8 mouse cellular contexts compared by ENCODE assay signal in genomic region chr11:73175612-73176011, GRCm38 (mm10). TPM values are rescaled to one million over a fixed set of nuclear protein-coding genes. Genes with fewer than 3 reads are reported as not detected.
DNase-seq lines count a peak whose midpoint lies in the region; ATAC-seq lines count a peak whose summit lies in the region.

No protein-coding gene starts in this region.

- no peaks in the 10 kb centered on the region for H3K27me3 ChIP-seq in heart, embryonic 10.5 days (ENCODE audit: insufficient read depth, poor library complexity, severe bottlenecking)
- H3K27me3 ChIP-seq in embryonic facial prominence, embryonic 11.5 days (ENCODE audit: control insufficient read depth, insufficient read depth, low read length) = no peaks in the 10 kb centered on the region
- H3K27me3 ChIP-seq in lung, embryonic 16.5 days (ENCODE audit: control insufficient read depth, insufficient read depth, low read depth, low read length) = no peaks in the 10 kb centered on the region

- no peak for ATAC-seq in embryonic facial prominence, embryonic 11.5 days (replicated peaks; ENCODE audit: insufficient number of reproducible peaks, low FRiP score, low TSS enrichment, low read depth)
- no peak for ATAC-seq in lung, embryonic 16.5 days (ENCODE audit: low read depth)

- H3K9ac ChIP-seq in embryonic facial prominence, embryonic 11.5 days (replicated peaks; ENCODE audit: low read length) = 0 out of 2 replicates have a peak overlapping the region, but pooled peaks have one; percentile 87
- peak overlapping the region; percentile 95 for H3K9ac ChIP-seq in lung, embryonic 16.5 days (ENCODE audit: low read length)

- 44% methylated on average over 8 of the region's 8 CpGs for WGBS in heart, embryonic 10.5 days
- 39% methylated on average over 8 of the region's 8 CpGs for WGBS in embryonic facial prominence, embryonic 11.5 days
- 24% methylated on average over 8 of the region's 8 CpGs for WGBS in lung, embryonic 16.5 days

- peaks cover 44% of the 10 kb centered on the region for H3K36me3 ChIP-seq in heart, embryonic 10.5 days
- H3K36me3 ChIP-seq in embryonic facial prominence, embryonic 11.5 days (replicated peaks; ENCODE audit: control insufficient read depth, insufficient read depth, low read depth, low read length) = no peaks in the 10 kb centered on the region; the same call in 1 of the 2 replicates
- peaks cover 5% of the 10 kb centered on the region; the same call in 1 of the 2 replicates for H3K36me3 ChIP-seq in lung, embryonic 16.5 days (ENCODE audit: control insufficient read depth, insufficient read depth, low read length)

- intact Hi-C loops in heart, postnatal 36 days (cut with DNase I) = loop anchor here (2.0 kb wide), 1 partner anchor 23 kb away; the partner anchor contains the start of genes Ctns and Shpk

- DNase-seq in heart, embryonic 10.5 days (ENCODE audit: low spot score) = no peak
- DNase-seq in heart, postnatal 36 days = no peak
- no peak for DNase-seq in embryonic facial prominence, embryonic 11.5 days (ENCODE audit: low spot score)
- peak; percentile 92 to 96 for DNase-seq in kidney, adult 8-10 months
- no peak for DNase-seq in cerebellum, postnatal 4 days (ENCODE audit: low spot score in 2 of 2)
- DNase-seq in layer of hippocampus, postnatal 14 days (ENCODE audit: low spot score in 2 of 2) = no peak
- no peak for DNase-seq in layer of hippocampus, postnatal 10 days (ENCODE audit: low spot score in 2 of 2)

- H3K9me3 ChIP-seq in heart, embryonic 10.5 days = no peaks in the 10 kb centered on the region
- no peaks in the 10 kb centered on the region for H3K9me3 ChIP-seq in embryonic facial prominence, embryonic 11.5 days (replicated peaks; ENCODE audit: control insufficient read depth, low read length)
- no peaks in the 10 kb centered on the region for H3K9me3 ChIP-seq in lung, embryonic 16.5 days (ENCODE audit: control insufficient read depth, low read length)

- H3K27ac ChIP-seq in heart, embryonic 10.5 days = no peak overlapping the region
- no peak overlapping the region for H3K27ac ChIP-seq in embryonic facial prominence, embryonic 11.5 days (replicated peaks; ENCODE audit: low read depth, low read length)
- H3K27ac ChIP-seq in lung, embryonic 16.5 days (ENCODE audit: low read length) = peak overlapping the region; percentile 87

- H3K4me1 ChIP-seq in heart, embryonic 10.5 days = peaks cover 35% of the 10 kb centered on the region
- H3K4me1 ChIP-seq in embryonic facial prominence, embryonic 11.5 days (ENCODE audit: control insufficient read depth, insufficient read depth, low read length) = no peaks in the 10 kb centered on the region
- peaks cover 40% of the 10 kb centered on the region for H3K4me1 ChIP-seq in lung, embryonic 16.5 days (replicated peaks; ENCODE audit: control insufficient read depth, insufficient read depth, low read length)

- peak overlapping the region; percentile 47 for H3K4me2 ChIP-seq in embryonic facial prominence, embryonic 11.5 days (ENCODE audit: low read depth, low read length)
- H3K4me2 ChIP-seq in lung, embryonic 16.5 days (ENCODE audit: low read depth, low read length) = peak overlapping the region; percentile 73

- peak overlapping the region; percentile 97 for H3K4me3 ChIP-seq in heart, embryonic 10.5 days
- peak overlapping the region; percentile 85 for H3K4me3 ChIP-seq in embryonic facial prominence, embryonic 11.5 days (ENCODE audit: low read depth, low read length)
- H3K4me3 ChIP-seq in lung, embryonic 16.5 days (ENCODE audit: low read length) = peak overlapping the region; percentile 83

RNA-seq across cellular contexts. Expression of gene Emc6, which starts 1.2 kb away (rescaled TPM):
- polyA plus RNA-seq in heart, embryonic 10.5 days (2016; fragmentation: Nextera tagmentation; extraction: Ambion mirVana) = 107 and 126 TPM in 2 replicates
- total RNA-seq in heart, postnatal 36 days (2021) = 10 to 100 TPM; 82.2 to 94.1 TPM
- polyA plus RNA-seq in embryonic facial prominence, embryonic 11.5 days (2014; fragmentation: Nextera tagmentation; extraction: Ambion mirVana) = 112 and 115 TPM in 2 replicates
- polyA plus RNA-seq in lung, embryonic 16.5 days (2015; fragmentation: Nextera tagmentation; extraction: Ambion mirVana) = 117 and 121 TPM in 2 replicates
- total RNA-seq in layer of hippocampus, postnatal 14 days (2021) = 10 to 100 TPM; 60.6 to 61.9 TPM
- 10 to 100 TPM; 69.1 to 79.6 TPM for total RNA-seq in layer of hippocampus, postnatal 10 days (2021)

RNA-seq across cellular contexts. Expression of gene Tax1bp3, which starts 1.3 kb away (rescaled TPM):
- 249 and 253 TPM in 2 replicates for polyA plus RNA-seq in heart, embryonic 10.5 days (2016; fragmentation: Nextera tagmentation; extraction: Ambion mirVana)
- 10 to 100 TPM; 47.1 to 48.1 TPM for total RNA-seq in heart, postnatal 36 days (2021)
- polyA plus RNA-seq in embryonic facial prominence, embryonic 11.5 days (2014; fragmentation: Nextera tagmentation; extraction: Ambion mirVana) = 218 and 228 TPM in 2 replicates
- 275 and 278 TPM in 2 replicates for polyA plus RNA-seq in lung, embryonic 16.5 days (2015; fragmentation: Nextera tagmentation; extraction: Ambion mirVana)
- 10 to 100 TPM; 22.1 to 22.9 TPM for total RNA-seq in layer of hippocampus, postnatal 14 days (2021)
- total RNA-seq in layer of hippocampus, postnatal 10 days (2021) = 10 to 100 TPM; 21.5 to 23.9 TPM

RNA-seq across cellular contexts. Expression of gene P2rx5, which starts 15.4 kb away (rescaled TPM):
- polyA plus RNA-seq in heart, embryonic 10.5 days (2016; fragmentation: Nextera tagmentation; extraction: Ambion mirVana) = 0.41 and 0.97 TPM in 2 replicates
- 10 to 100 TPM; 13.1 to 17.9 TPM for total RNA-seq in heart, postnatal 36 days (2021)
- 0.14 TPM in 1 of 2 replicates, not detected in the other for polyA plus RNA-seq in embryonic facial prominence, embryonic 11.5 days (2014; fragmentation: Nextera tagmentation; extraction: Ambion mirVana)
- 0.18 and 0.70 TPM in 2 replicates for polyA plus RNA-seq in lung, embryonic 16.5 days (2015; fragmentation: Nextera tagmentation; extraction: Ambion mirVana)
- total RNA-seq in layer of hippocampus, postnatal 14 days (2021) = 1 to 10 TPM; 1.8 to 3.0 TPM
- total RNA-seq in layer of hippocampus, postnatal 10 days (2021) = 1 to 10 TPM; 1.5 to 1.7 TPM

RNA-seq across cellular contexts. Expression of gene Ctns, which starts 23.2 kb away (rescaled TPM):
- 11.9 and 14.0 TPM in 2 replicates for polyA plus RNA-seq in heart, embryonic 10.5 days (2016; fragmentation: Nextera tagmentation; extraction: Ambion mirVana)
- total RNA-seq in heart, postnatal 36 days (2021) = 10 to 100 TPM in 1 of 2 experiments, 1 to 10 TPM in 1; 8.3 to 13.3 TPM
- 22.4 and 22.8 TPM in 2 replicates for polyA plus RNA-seq in embryonic facial prominence, embryonic 11.5 days (2014; fragmentation: Nextera tagmentation; extraction: Ambion mirVana)
- 14.9 and 16.4 TPM in 2 replicates for polyA plus RNA-seq in lung, embryonic 16.5 days (2015; fragmentation: Nextera tagmentation; extraction: Ambion mirVana)
- 10 to 100 TPM; 18.6 to 20.5 TPM for total RNA-seq in layer of hippocampus, postnatal 14 days (2021)
- total RNA-seq in layer of hippocampus, postnatal 10 days (2021) = 10 to 100 TPM; 18.3 to 18.6 TPM

RNA-seq across cellular contexts. Expression of gene Shpk, which starts 23.6 kb away (rescaled TPM):
- polyA plus RNA-seq in heart, embryonic 10.5 days (2016; fragmentation: Nextera tagmentation; extraction: Ambion mirVana) = 0.54 and 0.62 TPM in 2 replicates
- total RNA-seq in heart, postnatal 36 days (2021) = 1 to 10 TPM; 1.3 to 1.7 TPM
- 0.93 and 1.0 TPM in 2 replicates for polyA plus RNA-seq in embryonic facial prominence, embryonic 11.5 days (2014; fragmentation: Nextera tagmentation; extraction: Ambion mirVana)
- polyA plus RNA-seq in lung, embryonic 16.5 days (2015; fragmentation: Nextera tagmentation; extraction: Ambion mirVana) = 1.6 and 2.3 TPM in 2 replicates
- 1 to 10 TPM; 3.0 to 3.2 TPM for total RNA-seq in layer of hippocampus, postnatal 14 days (2021)
- 1 to 10 TPM; 2.7 to 2.8 TPM for total RNA-seq in layer of hippocampus, postnatal 10 days (2021)

Comparison
In these comparisons a context has a peak if more than half of its experiments do, and no peak if none do; other contexts are left out.
1. DNase-seq: peak in kidney, adult 8-10 months (2 of 2); none in heart, embryonic 10.5 days (single experiment), heart, postnatal 36 days (0 of 2), embryonic facial prominence, embryonic 11.5 days (single experiment), cerebellum, postnatal 4 days (0 of 2), layer of hippocampus, postnatal 14 days (0 of 2) and layer of hippocampus, postnatal 10 days (0 of 2).
2. Peak in every context shown above with its lines, with median percentiles within 50 percentile points of each other: H3K4me3 ChIP-seq.